Mouse (Mus musculus): ENCODE measurements at regions not wholly inside any gene's neighbourhood (a gene's known extent, or its start where the extent isn't known, plus 50 kb on each side); places are given as distances from the start of the nearest gene placed in this dataset.

- peaks cover 3% of the 10 kb centered on the region; the same call in 1 of the 2 replicates for H3K9me3 ChIP-seq (ENCODE audit: low read length)
- no peak overlapping the region for H3K4me3 ChIP-seq (replicated peaks; ENCODE audit: low read length)
- no peaks in the 10 kb centered on the region for H3K36me3 ChIP-seq (ENCODE audit: insufficient read depth, low read length)
- H3K4me1 ChIP-seq (replicated peaks; ENCODE audit: low read depth, low read length), result no peaks in the 10 kb centered on the region
- H3K27me3 ChIP-seq (ENCODE audit: insufficient read depth, low read length), result no peaks in the 10 kb centered on the region
- TF ChIP-seq CTCF (conservative IDR thresholded peaks at IDR 0.05; ENCODE audit: low read length), result no peak
- TF ChIP-seq POU5F1 (IDR thresholded peaks at IDR 0.05; ENCODE audit: borderline replicate concordance, low read length), result no peak
- TF ChIP-seq NANOG (IDR thresholded peaks at IDR 0.05; ENCODE audit: borderline replicate concordance, low read length), result no peak
Measured at GRCm38 (mm10) chr5:120008306-120008705, 108.0 kb upstream of the Rbm19 start.

- no peak for TF ChIP-seq NANOG (IDR thresholded peaks at IDR 0.05; ENCODE audit: borderline replicate concordance, low read length)
- TF ChIP-seq POU5F1 (IDR thresholded peaks at IDR 0.05; ENCODE audit: borderline replicate concordance, low read length), result no peak
- TF ChIP-seq CTCF (conservative IDR thresholded peaks at IDR 0.05; ENCODE audit: low read length), result no peak
- Histone ChIP-seq H3K4me3 (replicated peaks; ENCODE audit: low read length) (no peak overlapping the region), H3K36me3 (ENCODE audit: insufficient read depth, low read length) (no peaks in the 10 kb centered on the region), H3K27me3 (ENCODE audit: insufficient read depth, low read length) (no peaks in the 10 kb centered on the region; the same call in 1 of the 2 replicates), H3K4me1 (replicated peaks; ENCODE audit: low read depth, low read length) (no peaks in the 10 kb centered on the region), H3K9me3 (ENCODE audit: low read length) (no peaks in the 10 kb centered on the region)
Measured at GRCm38 (mm10) chr5:120015417-120015816, 100.8 kb upstream of the Rbm19 start.

GRCm38 (mm10) chr5:120018126-120018525, 98.1 kb upstream of the Rbm19 start:
- Histone ChIP-seq H3K27me3 (ENCODE audit: insufficient read depth, low read length) (no peaks in the 10 kb centered on the region; the same call in 1 of the 2 replicates), H3K9me3 (ENCODE audit: low read length) (no peaks in the 10 kb centered on the region), H3K36me3 (ENCODE audit: insufficient read depth, low read length) (no peaks in the 10 kb centered on the region), H3K4me1 (replicated peaks; ENCODE audit: low read depth, low read length) (no peaks in the 10 kb centered on the region), H3K4me3 (replicated peaks; ENCODE audit: low read length) (no peak overlapping the region)
- no peak for TF ChIP-seq NANOG (IDR thresholded peaks at IDR 0.05; ENCODE audit: borderline replicate concordance, low read length)
- no peak for TF ChIP-seq POU5F1 (IDR thresholded peaks at IDR 0.05; ENCODE audit: borderline replicate concordance, low read length)
- no peak for TF ChIP-seq CTCF (conservative IDR thresholded peaks at IDR 0.05; ENCODE audit: low read length)

- Histone ChIP-seq H3K4me3 (replicated peaks; ENCODE audit: low read length) (no peak overlapping the region), H3K36me3 (ENCODE audit: insufficient read depth, low read length) (no peaks in the 10 kb centered on the region), H3K9me3 (ENCODE audit: low read length) (0 out of 2 replicates have a peak, but pooled peaks cover 6% of the 10 kb centered on the region), H3K4me1 (replicated peaks; ENCODE audit: low read depth, low read length) (no peaks in the 10 kb centered on the region), H3K27me3 (ENCODE audit: insufficient read depth, low read length) (no peaks in the 10 kb centered on the region; the same call in 1 of the 2 replicates)
- no peak for TF ChIP-seq POU5F1 (IDR thresholded peaks at IDR 0.05; ENCODE audit: borderline replicate concordance, low read length)
- TF ChIP-seq NANOG (IDR thresholded peaks at IDR 0.05; ENCODE audit: borderline replicate concordance, low read length), result no peak
- TF ChIP-seq CTCF (conservative IDR thresholded peaks at IDR 0.05; ENCODE audit: low read length), result no peak
Measured at GRCm38 (mm10) chr5:120020748-120021147, 95.5 kb upstream of the Rbm19 start.

- H3K4me3 ChIP-seq (replicated peaks; ENCODE audit: low read length), result no peak overlapping the region
- H3K36me3 ChIP-seq (ENCODE audit: insufficient read depth, low read length), result no peaks in the 10 kb centered on the region
- no peaks in the 10 kb centered on the region for H3K4me1 ChIP-seq (replicated peaks; ENCODE audit: low read depth, low read length)
- H3K9me3 ChIP-seq (ENCODE audit: low read length), result 0 out of 2 replicates have a peak, but pooled peaks cover 6% of the 10 kb centered on the region
- no peak for TF ChIP-seq POU5F1 (IDR thresholded peaks at IDR 0.05; ENCODE audit: borderline replicate concordance, low read length)
- no peaks in the 10 kb centered on the region; the same call in 1 of the 2 replicates for H3K27me3 ChIP-seq (ENCODE audit: insufficient read depth, low read length)
Measured at GRCm38 (mm10) chr5:120022276-120022675, 94.0 kb upstream of the Rbm19 start.

- Histone ChIP-seq H3K9me3 (ENCODE audit: low read length) (0 out of 2 replicates have a peak, but pooled peaks cover 6% of the 10 kb centered on the region), H3K4me3 (replicated peaks; ENCODE audit: low read length) (no peak overlapping the region), H3K36me3 (ENCODE audit: insufficient read depth, low read length) (no peaks in the 10 kb centered on the region), H3K27me3 (ENCODE audit: insufficient read depth, low read length) (peaks cover 12% of the 10 kb centered on the region; the same call in 1 of the 2 replicates), H3K4me1 (replicated peaks; ENCODE audit: low read depth, low read length) (no peaks in the 10 kb centered on the region)
- no peak for TF ChIP-seq CTCF (conservative IDR thresholded peaks at IDR 0.05; ENCODE audit: low read length)
- no peak for TF ChIP-seq NANOG (IDR thresholded peaks at IDR 0.05; ENCODE audit: borderline replicate concordance, low read length)
- TF ChIP-seq POU5F1 (IDR thresholded peaks at IDR 0.05; ENCODE audit: borderline replicate concordance, low read length), result no peak
Measured at GRCm38 (mm10) chr5:120024071-120024470, 92.2 kb upstream of the Rbm19 start.

- TF ChIP-seq POU5F1 (IDR thresholded peaks at IDR 0.05; ENCODE audit: borderline replicate concordance, low read length), result no peak
- TF ChIP-seq CTCF (conservative IDR thresholded peaks at IDR 0.05; ENCODE audit: low read length), result no peak
- Histone ChIP-seq H3K4me3 (replicated peaks; ENCODE audit: low read length) (no peak overlapping the region), H3K4me1 (replicated peaks; ENCODE audit: low read depth, low read length) (no peaks in the 10 kb centered on the region), H3K27me3 (ENCODE audit: insufficient read depth, low read length) (peaks cover 18% of the 10 kb centered on the region), H3K9me3 (ENCODE audit: low read length) (0 out of 2 replicates have a peak, but pooled peaks cover 6% of the 10 kb centered on the region), H3K36me3 (ENCODE audit: insufficient read depth, low read length) (no peaks in the 10 kb centered on the region)
Measured at GRCm38 (mm10) chr5:120025212-120025611, 91.1 kb upstream of the Rbm19 start.

- Histone ChIP-seq H3K9me3 (ENCODE audit: low read length) (0 out of 2 replicates have a peak, but pooled peaks cover 1% of the 10 kb centered on the region), H3K4me1 (replicated peaks; ENCODE audit: low read depth, low read length) (no peaks in the 10 kb centered on the region), H3K4me3 (replicated peaks; ENCODE audit: low read length) (no peak overlapping the region), H3K36me3 (ENCODE audit: insufficient read depth, low read length) (no peaks in the 10 kb centered on the region), H3K27me3 (ENCODE audit: insufficient read depth, low read length) (peaks cover 22% of the 10 kb centered on the region)
- TF ChIP-seq NANOG (IDR thresholded peaks at IDR 0.05; ENCODE audit: borderline replicate concordance, low read length) (no peak), CTCF (conservative IDR thresholded peaks at IDR 0.05; ENCODE audit: low read length) (no peak), POU5F1 (IDR thresholded peaks at IDR 0.05; ENCODE audit: borderline replicate concordance, low read length) (no peak)
Measured at GRCm38 (mm10) chr5:120030904-120031303, 85.4 kb upstream of the Rbm19 start.

GRCm38 (mm10) chr5:120031614-120032013, 84.7 kb upstream of the Rbm19 start:
- TF ChIP-seq NANOG (IDR thresholded peaks at IDR 0.05; ENCODE audit: borderline replicate concordance, low read length) (no peak), CTCF (conservative IDR thresholded peaks at IDR 0.05; ENCODE audit: low read length) (no peak), POU5F1 (IDR thresholded peaks at IDR 0.05; ENCODE audit: borderline replicate concordance, low read length) (no peak)
- H3K4me3 ChIP-seq (replicated peaks; ENCODE audit: low read length), result no peak overlapping the region
- H3K4me1 ChIP-seq (replicated peaks; ENCODE audit: low read depth, low read length), result no peaks in the 10 kb centered on the region
- H3K9me3 ChIP-seq (ENCODE audit: low read length), result peaks cover 8% of the 10 kb centered on the region
- peaks cover 22% of the 10 kb centered on the region for H3K27me3 ChIP-seq (ENCODE audit: insufficient read depth, low read length)
- H3K36me3 ChIP-seq (ENCODE audit: insufficient read depth, low read length), result no peaks in the 10 kb centered on the region
